Mouse (Mus musculus): Measurements from ENCODE around the gene Siah1b. TPM values are rescaled to one million over a fixed set of nuclear protein-coding genes. Genes with fewer than 3 reads are reported as not detected.

The Siah1b gene
- polyA plus RNA-seq, 1 experiment, result 10.9 TPM

- DNase-seq, result no peak
Measured at GRCm38 (mm10) chrX:164101483-164101882, 25.2 kb upstream of the Siah1b start.

GRCm38 (mm10) chrX:164095838-164096237, 19.5 kb upstream of the Siah1b start:
- H3K36me3 ChIP-seq (ENCODE audit: control insufficient read depth, insufficient read depth, low read length), result no peaks in the 10 kb centered on the region
- WGBS, result 92% methylated on average over 2 of the region's 2 CpGs

More at GRCm38 (mm10) chrX:164101483-164101882, 25.2 kb upstream of the Siah1b start:
- Histone ChIP-seq H3K4me3 (ENCODE audit: control insufficient read depth, insufficient read depth, low read length) (no peak overlapping the region), H3K4me1 (replicated peaks; ENCODE audit: control insufficient read depth, insufficient read depth, low read length) (peaks cover 2% of the 10 kb centered on the region), H3K27me3 (ENCODE audit: control insufficient read depth, insufficient read depth, low read length) (no peaks in the 10 kb centered on the region), H3K27ac (ENCODE audit: control insufficient read depth, insufficient read depth, low read length) (no peak overlapping the region), H3K36me3 (ENCODE audit: control insufficient read depth, insufficient read depth, low read length) (no peaks in the 10 kb centered on the region)
- TF ChIP-seq POLR2A (IDR thresholded peaks at IDR 0.05; ENCODE audit: control insufficient read depth, extremely low read depth, insufficient read depth, low read length, poor library complexity) (no peak), CTCF (IDR thresholded peaks at IDR 0.05; ENCODE audit: borderline replicate concordance, control insufficient read depth, extremely low read depth, insufficient read depth, low read length, poor library complexity) (no peak)

GRCm38 (mm10) chrX:164093435-164093834, 17.1 kb upstream of the Siah1b start:
- Histone ChIP-seq H3K36me3 (ENCODE audit: control insufficient read depth, insufficient read depth, low read length) (no peaks in the 10 kb centered on the region), H3K27me3 (ENCODE audit: control insufficient read depth, insufficient read depth, low read length) (no peaks in the 10 kb centered on the region), H3K4me1 (replicated peaks; ENCODE audit: control insufficient read depth, insufficient read depth, low read length) (no peaks in the 10 kb centered on the region), H3K27ac (ENCODE audit: control insufficient read depth, insufficient read depth, low read length) (no peak overlapping the region), H3K4me3 (ENCODE audit: control insufficient read depth, insufficient read depth, low read length) (no peak overlapping the region)
- no peak for DNase-seq
- TF ChIP-seq CTCF (IDR thresholded peaks at IDR 0.05; ENCODE audit: borderline replicate concordance, control insufficient read depth, extremely low read depth, insufficient read depth, low read length, poor library complexity) (no peak), POLR2A (IDR thresholded peaks at IDR 0.05; ENCODE audit: control insufficient read depth, extremely low read depth, insufficient read depth, low read length, poor library complexity) (no peak)
- 98% methylated on average over 5 of the region's 5 CpGs for WGBS

More at GRCm38 (mm10) chrX:164095838-164096237, 19.5 kb upstream of the Siah1b start:
- H3K27ac ChIP-seq (ENCODE audit: control insufficient read depth, insufficient read depth, low read length), result no peak overlapping the region
- no peaks in the 10 kb centered on the region for H3K4me1 ChIP-seq (replicated peaks; ENCODE audit: control insufficient read depth, insufficient read depth, low read length)
- DNase-seq, result no peak
- H3K27me3 ChIP-seq (ENCODE audit: control insufficient read depth, insufficient read depth, low read length), result no peaks in the 10 kb centered on the region
- H3K4me3 ChIP-seq (ENCODE audit: control insufficient read depth, insufficient read depth, low read length), result no peak overlapping the region
- TF ChIP-seq CTCF (IDR thresholded peaks at IDR 0.05; ENCODE audit: borderline replicate concordance, control insufficient read depth, extremely low read depth, insufficient read depth, low read length, poor library complexity) (no peak), POLR2A (IDR thresholded peaks at IDR 0.05; ENCODE audit: control insufficient read depth, extremely low read depth, insufficient read depth, low read length, poor library complexity) (no peak)

GRCm38 (mm10) chrX:164092300-164093169, 16.2 kb upstream of the Siah1b start:
- Histone ChIP-seq H3K27me3 (ENCODE audit: control insufficient read depth, insufficient read depth, low read length) (no peaks in the 10 kb centered on the region), H3K4me1 (replicated peaks; ENCODE audit: control insufficient read depth, insufficient read depth, low read length) (no peaks in the 10 kb centered on the region), H3K4me3 (ENCODE audit: control insufficient read depth, insufficient read depth, low read length) (no peak overlapping the region), H3K36me3 (ENCODE audit: control insufficient read depth, insufficient read depth, low read length) (no peaks in the 10 kb centered on the region), H3K27ac (ENCODE audit: control insufficient read depth, insufficient read depth, low read length) (no peak overlapping the region)
- TF ChIP-seq POLR2A (IDR thresholded peaks at IDR 0.05; ENCODE audit: control insufficient read depth, extremely low read depth, insufficient read depth, low read length, poor library complexity), result no peak
- no peak for TF ChIP-seq CTCF (IDR thresholded peaks at IDR 0.05; ENCODE audit: borderline replicate concordance, control insufficient read depth, extremely low read depth, insufficient read depth, low read length, poor library complexity)
- no peak for DNase-seq
- WGBS, result 57% methylated on average over 7 of the region's 7 CpGs

GRCm38 (mm10) chrX:164089916-164090315, 13.6 kb upstream of the Siah1b start:
- Histone ChIP-seq H3K4me1 (replicated peaks; ENCODE audit: control insufficient read depth, insufficient read depth, low read length) (no peaks in the 10 kb centered on the region), H3K27ac (ENCODE audit: control insufficient read depth, insufficient read depth, low read length) (no peak overlapping the region), H3K36me3 (ENCODE audit: control insufficient read depth, insufficient read depth, low read length) (no peaks in the 10 kb centered on the region), H3K27me3 (ENCODE audit: control insufficient read depth, insufficient read depth, low read length) (no peaks in the 10 kb centered on the region), H3K4me3 (ENCODE audit: control insufficient read depth, insufficient read depth, low read length) (no peak overlapping the region)
- DNase-seq, result no peak
- TF ChIP-seq POLR2A (IDR thresholded peaks at IDR 0.05; ENCODE audit: control insufficient read depth, extremely low read depth, insufficient read depth, low read length, poor library complexity) (no peak), CTCF (IDR thresholded peaks at IDR 0.05; ENCODE audit: borderline replicate concordance, control insufficient read depth, extremely low read depth, insufficient read depth, low read length, poor library complexity) (no peak)
- 92% methylated on average over 11 of the region's 11 CpGs for WGBS

GRCm38 (mm10) chrX:164088582-164088981, 12.3 kb upstream of the Siah1b start, which contains the start of gene Cltrn:
Gene Cltrn, plus strand, starts transcription at chrX:164088830.
- WGBS, result 95% methylated on average over 4 of the region's 4 CpGs
- no peak within 1 kb of the TSS for H3K27ac ChIP-seq (ENCODE audit: control insufficient read depth, insufficient read depth, low read length)
- H3K4me3 ChIP-seq (ENCODE audit: control insufficient read depth, insufficient read depth, low read length), result no peak within 1 kb of the TSS
- TF ChIP-seq POLR2A (IDR thresholded peaks at IDR 0.05; ENCODE audit: control insufficient read depth, extremely low read depth, insufficient read depth, low read length, poor library complexity) (no peak), CTCF (IDR thresholded peaks at IDR 0.05; ENCODE audit: borderline replicate concordance, control insufficient read depth, extremely low read depth, insufficient read depth, low read length, poor library complexity) (no peak)
- H3K36me3 ChIP-seq (ENCODE audit: control insufficient read depth, insufficient read depth, low read length), result no peaks in the 10 kb centered on the region
- no peak for DNase-seq
- H3K4me1 ChIP-seq (replicated peaks; ENCODE audit: control insufficient read depth, insufficient read depth, low read length), result no peaks in the 10 kb centered on the region
- H3K27me3 ChIP-seq (ENCODE audit: control insufficient read depth, insufficient read depth, low read length), result no peaks in the 10 kb centered on the region

Measured in thymus, adult 2 months (tissue).